Mouse (Mus musculus): Measurements from ENCODE around the gene Pdlim4.

GRCm38 (mm10) chr11:54017596-54017995 is 51.2 kb downstream of the Pdlim4 start:
- no peak for TF ChIP-seq CTCF (IDR thresholded peaks at IDR 0.05; ENCODE audit: borderline replicate concordance, insufficient read depth, low read depth, low read length)
- TF ChIP-seq POLR2A (IDR thresholded peaks at IDR 0.05; ENCODE audit: borderline replicate concordance, insufficient read depth, low read length): no peak
